Mouse (Mus musculus) ES-Bruce4 (cell line): ENCODE measurements around the gene Faah. TPM values are rescaled to one million over a fixed set of nuclear protein-coding genes. Genes with fewer than 3 reads are reported as not detected.
A peak's percentile ranks its signal among the peaks of the same experiment; 100 is the strongest.

ENCODE experiments used
- H3K27ac ChIP-seq: 2 replicates; pipeline ENCODE4 v1.5.1; 2012; ENCODE audit warnings: low read length, inconsistent platforms; ENCODE audit not compliant: insufficient read depth
- H3K27me3 ChIP-seq: 2 replicates; pipeline ENCODE4 v1.6.1; 2012; ENCODE audit warnings: mild to moderate bottlenecking, low read length, inconsistent platforms; ENCODE audit not compliant: control insufficient read depth, poor library complexity, insufficient read depth, severe bottlenecking
- H3K36me3 ChIP-seq: 2 replicates; pipeline ENCODE4 v1.6.1; 2012; ENCODE audit warnings: inconsistent platforms, mild to moderate bottlenecking, low read length, moderate library complexity; ENCODE audit not compliant: control insufficient read depth, poor library complexity, insufficient read depth, severe bottlenecking
- H3K4me1 ChIP-seq: one replicate; pipeline ENCODE4 v1.8.1; 2011; ENCODE audit warnings: low read length; ENCODE audit not compliant: control insufficient read depth, insufficient read depth
- H3K4me3 ChIP-seq: 2 replicates; pipeline ENCODE4 v1.5.1; 2011; ENCODE audit warnings: low read depth, mild to moderate bottlenecking, low read length
- H3K9ac ChIP-seq: 2 replicates; pipeline ENCODE4 v1.6.1; 2012; ENCODE audit warnings: low read depth, mild to moderate bottlenecking, inconsistent platforms; ENCODE audit not compliant: poor library complexity, severe bottlenecking
- H3K9me3 ChIP-seq: replicated peaks from 2 replicates; pipeline ENCODE4 v1.6.1; 2012; ENCODE audit warnings: mild to moderate bottlenecking, low read length, inconsistent platforms; ENCODE audit not compliant: control insufficient read depth, poor library complexity, insufficient read depth, severe bottlenecking
- CTCF ChIP-seq: IDR thresholded peaks from one replicate; pipeline ENCODE4 v1.8.1; 2011; ENCODE audit warnings: low read depth, low read length
- EP300 ChIP-seq: IDR thresholded peaks from 2 replicates; pipeline ENCODE4 v1.6.1; 2011; ENCODE audit warnings: low read depth, low read length; ENCODE audit not compliant: insufficient read depth
- POLR2A ChIP-seq: IDR thresholded peaks from one replicate; pipeline ENCODE4 v1.8.1; 2011; ENCODE audit warnings: low read length; ENCODE audit not compliant: insufficient read depth
- polyA plus RNA-seq: library from polyadenylated mRNA; stranded (reverse); fragments of >200 nt; gene quantifications from 2 replicates; pipeline ENCODE4 v1.2.4, GENCODE M21; 2011; ENCODE audit warnings: low read depth; ENCODE audit not compliant: missing spikeins, insufficient read depth, insufficient read length

The Faah gene
- polyA plus RNA-seq: 1.9 and 2.7 TPM in 2 replicates

DNA sequence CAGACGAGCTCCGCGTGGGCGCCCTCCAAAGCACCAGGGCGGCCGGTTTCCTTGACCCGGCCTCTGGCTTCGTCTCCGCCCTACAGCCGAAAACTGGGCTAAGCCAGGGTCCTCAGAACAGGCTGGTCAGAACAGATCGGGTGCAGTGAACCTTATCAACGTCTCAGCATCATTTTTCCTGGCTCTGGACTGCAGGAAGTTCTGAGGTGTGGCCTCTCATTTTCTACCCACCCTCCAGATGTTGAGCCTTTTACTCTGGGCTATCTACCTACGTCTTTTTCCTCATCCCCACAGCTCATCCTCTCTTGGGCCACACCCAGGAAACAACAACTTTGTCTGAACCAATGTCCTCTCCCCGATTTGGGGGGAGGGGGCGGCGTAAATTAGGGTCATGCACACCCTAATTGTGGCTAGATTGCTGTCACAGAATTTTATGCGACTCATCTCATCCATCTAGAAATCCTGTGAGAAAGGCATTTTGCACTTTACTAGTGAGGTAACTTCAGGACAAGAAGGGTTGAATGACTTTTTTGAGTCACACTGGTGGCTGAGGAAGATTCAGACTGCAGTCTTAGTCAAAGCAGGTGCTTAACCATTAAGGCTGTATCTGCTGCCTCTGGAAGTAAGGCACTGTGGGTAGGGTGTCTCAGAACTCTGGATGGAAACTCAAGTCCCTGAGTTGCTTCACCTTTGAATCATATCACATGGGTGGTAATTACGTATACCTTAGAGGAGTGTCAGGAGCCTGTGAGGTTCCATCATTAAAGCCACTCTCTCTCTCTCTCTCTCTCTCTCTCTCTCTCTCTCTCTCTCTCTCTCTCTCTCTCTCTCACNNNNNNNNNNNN is at the start of gene Faah:
Gene Faah, minus strand, starts transcription at position 25 of the 845 bp plus-strand sequence.
- no peaks in the 10 kb centered on the region for H3K9me3 ChIP-seq
- no peaks in the 10 kb centered on the region for H3K4me1 ChIP-seq
- H3K27me3 ChIP-seq: peaks cover 4% of the 10 kb centered on the region; the same call in 1 of the 2 replicates
- H3K4me3 ChIP-seq: peak within 1 kb of the TSS; percentile 73
- no peaks in the 10 kb centered on the region for H3K36me3 ChIP-seq
- TF ChIP-seq POLR2A (no peak), EP300 (no peak), CTCF (no peak)
- H3K27ac ChIP-seq: no peak within 1 kb of the TSS
- peak within 1 kb of the TSS; percentile 65 for H3K9ac ChIP-seq

DNA sequence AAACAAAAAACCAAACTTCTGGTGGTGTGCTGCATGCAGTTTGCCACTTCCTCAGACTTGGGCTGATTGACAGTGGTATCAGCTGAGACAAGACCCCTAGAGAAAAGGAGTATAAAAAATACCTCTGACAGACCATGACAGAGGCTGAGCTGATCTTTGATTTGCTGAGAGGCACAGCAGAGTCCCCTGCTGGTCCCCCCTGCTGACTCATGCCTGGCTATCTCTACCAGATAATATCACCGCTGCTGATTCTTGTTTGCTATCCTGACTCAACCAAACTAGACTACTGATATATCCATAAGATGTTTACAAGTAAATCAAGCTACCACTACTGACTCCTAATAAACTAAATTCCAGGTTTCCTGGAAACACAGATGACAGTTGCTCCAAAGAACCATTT is 46.1 kb upstream of the Faah start:
- H3K36me3 ChIP-seq: peaks cover 27% of the 10 kb centered on the region
- no peaks in the 10 kb centered on the region for H3K4me1 ChIP-seq
- H3K27ac ChIP-seq: no peak overlapping the region
- H3K27me3 ChIP-seq: no peaks in the 10 kb centered on the region
- no peak for TF ChIP-seq POLR2A
- no peak overlapping the region for H3K9ac ChIP-seq
- no peak overlapping the region for H3K4me3 ChIP-seq
- H3K9me3 ChIP-seq: no peaks in the 10 kb centered on the region

DNA sequence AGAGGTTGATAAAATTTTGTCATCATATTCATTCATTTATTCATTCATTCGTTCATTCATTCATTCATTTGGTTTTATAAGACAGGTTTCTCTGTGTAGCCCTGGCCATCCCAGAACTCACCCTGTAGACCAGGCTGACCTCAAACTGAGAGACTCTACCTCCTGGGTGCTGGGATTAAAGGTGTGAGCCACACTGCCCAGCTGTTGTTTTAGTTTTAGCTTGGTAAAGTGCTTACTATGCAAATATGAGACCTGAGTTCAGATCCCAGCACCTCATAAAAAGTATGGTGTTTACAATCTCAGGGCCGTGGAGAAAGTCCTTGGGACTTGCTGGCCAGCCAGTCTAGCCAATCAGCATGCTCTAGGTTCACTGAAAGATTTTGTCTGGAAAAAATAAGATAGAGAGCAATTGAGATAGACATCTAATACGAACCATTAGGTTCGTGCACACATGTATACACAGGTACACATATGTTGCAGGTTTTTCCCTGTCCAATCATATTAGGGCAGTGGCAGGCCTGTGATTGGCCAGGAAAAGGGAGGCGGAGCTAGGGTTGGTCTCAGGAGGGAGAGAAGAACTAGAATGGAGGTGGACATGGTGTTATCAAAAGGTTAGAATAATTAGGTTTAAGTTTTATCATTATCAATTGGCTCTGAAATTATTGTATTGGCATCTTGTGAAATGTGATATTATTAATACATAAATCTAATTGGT is 41.4 kb upstream of the Faah start:
- no peak overlapping the region for H3K9ac ChIP-seq
- TF ChIP-seq POLR2A (no peak), EP300 (no peak), CTCF (no peak)

DNA sequence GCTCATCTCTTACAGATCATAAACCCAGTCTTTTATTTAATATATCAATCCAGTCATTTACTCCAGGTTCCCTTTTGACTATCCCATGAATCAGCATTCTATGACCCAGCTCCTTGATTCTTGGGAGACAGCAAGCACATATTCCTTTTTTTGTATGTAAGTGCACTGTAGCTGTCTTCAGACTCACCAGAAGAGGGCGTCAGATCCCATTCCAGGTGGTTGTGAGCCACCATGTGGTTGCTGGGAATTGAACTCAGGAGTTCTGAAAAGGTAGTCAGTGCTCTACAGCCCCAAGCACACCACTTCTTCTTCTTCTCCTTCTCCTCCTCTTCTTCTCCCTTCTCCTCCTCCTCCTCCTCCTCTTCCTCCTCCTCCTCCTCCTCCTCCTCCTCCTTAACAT is 39.8 kb upstream of the Faah start:
- H3K36me3 ChIP-seq: no peaks in the 10 kb centered on the region
- no peaks in the 10 kb centered on the region for H3K4me1 ChIP-seq
- no peaks in the 10 kb centered on the region for H3K9me3 ChIP-seq
- H3K27me3 ChIP-seq: no peaks in the 10 kb centered on the region
- H3K4me3 ChIP-seq: no peak overlapping the region
- no peak overlapping the region for H3K27ac ChIP-seq
- no peak overlapping the region for H3K9ac ChIP-seq
- TF ChIP-seq CTCF: peak; percentile 57
- no peak for TF ChIP-seq EP300
- TF ChIP-seq POLR2A: no peak

More for the DNA sequence above, 41.4 kb upstream of the Faah start:
- Histone ChIP-seq H3K9me3 (no peaks in the 10 kb centered on the region), H3K36me3 (no peaks in the 10 kb centered on the region), H3K4me3 (no peak overlapping the region), H3K4me1 (no peaks in the 10 kb centered on the region), H3K27me3 (no peaks in the 10 kb centered on the region), H3K27ac (no peak overlapping the region)

DNA sequence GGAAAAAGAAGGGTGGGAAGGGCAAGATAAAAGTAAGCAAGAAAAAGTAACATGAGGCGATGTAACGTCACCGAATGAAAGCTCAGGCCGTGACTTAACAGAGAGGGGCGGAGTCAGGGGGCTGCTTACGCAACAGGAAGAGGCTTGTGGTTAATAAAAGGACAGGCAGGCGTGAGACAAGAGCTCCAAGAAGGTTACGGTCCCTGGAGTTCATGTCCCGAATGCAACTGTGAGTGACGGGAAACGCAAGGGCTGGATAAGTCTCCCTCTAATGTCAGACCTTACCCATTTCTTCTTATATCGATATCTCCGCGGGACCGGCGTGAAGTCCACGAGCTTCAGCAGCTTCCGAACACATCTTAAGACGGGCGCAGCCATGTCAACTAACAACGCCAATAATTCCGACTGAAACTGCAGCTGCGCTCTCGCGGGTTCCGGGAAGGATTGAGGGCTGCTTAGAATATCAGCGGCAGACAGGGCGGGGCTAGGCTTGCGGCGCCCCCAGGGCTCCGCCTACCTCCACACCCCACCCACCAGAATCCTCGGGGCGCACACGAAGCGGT is 35.8 kb upstream of the Faah start, which contains the start of gene Nsun4:
Gene Nsun4, minus strand, starts transcription at position 478 of the 563 bp plus-strand sequence.
- Histone ChIP-seq H3K4me3 (peak within 1 kb of the TSS; percentile 96), H3K27me3 (no peaks in the 10 kb centered on the region), H3K9me3 (no peaks in the 10 kb centered on the region), H3K36me3 (no peaks in the 10 kb centered on the region; the same call in 1 of the 2 replicates), H3K9ac (peak within 1 kb of the TSS; percentile 84), H3K27ac (peak within 1 kb of the TSS; percentile 80), H3K4me1 (no peaks in the 10 kb centered on the region)
- TF ChIP-seq POLR2A (peak; percentile 90), EP300 (no peak)
